Mouse (Mus musculus) olfactory bulb, adult 2 months (tissue): ENCODE data around the gene Srcin1. TPM values are rescaled to one million over a fixed set of nuclear protein-coding genes. Genes with fewer than 3 reads are reported as not detected.

ENCODE experiments used
- H3K27ac ChIP-seq: fragments of 200-500 bp; 2 replicates; pipeline ENCODE4 v1.5.1; 2012; ENCODE audit warnings: low read depth, low read length; ENCODE audit not compliant: insufficient read depth
- H3K4me1 ChIP-seq: fragments of 200-500 bp; 2 replicates; pipeline ENCODE4 v1.6.1; 2012; ENCODE audit warnings: low read length; ENCODE audit not compliant: control insufficient read depth, insufficient read depth
- H3K4me3 ChIP-seq: fragments of 200-500 bp; 2 replicates; pipeline ENCODE4 v1.5.1; 2012; ENCODE audit warnings: mild to moderate bottlenecking, low read depth, low read length, moderate library complexity; ENCODE audit not compliant: insufficient read depth
- CTCF ChIP-seq: fragments of 200-500 bp; IDR thresholded peaks from 2 replicates; pipeline ENCODE4 v1.5.1; 2012; ENCODE audit warnings: low read depth, mild to moderate bottlenecking, low read length, moderate library complexity; ENCODE audit not compliant: insufficient read depth
- POLR2A ChIP-seq: fragments of 200-500 bp; IDR thresholded peaks from 2 replicates; pipeline ENCODE4 v1.6.1; 2012; ENCODE audit warnings: mild to moderate bottlenecking, low read depth, low read length, moderate library complexity; ENCODE audit not compliant: insufficient read depth
- WGBS: fragments of 180-500 bp; shearing (Covaris S2); methylation state at CpG from one replicate; pipeline ENCODE4 v1.1.7; 2018; 5-methylcytosine and 5-hydroxymethylcytosine counted together
- polyA plus RNA-seq: library from polyadenylated mRNA; stranded (reverse); fragments of >200 nt; gene quantifications from 2 replicates; pipeline ENCODE4 v1.2.4, GENCODE M21; 2012; ENCODE audit warnings: low replicate concordance; ENCODE audit not compliant: missing spikeins, insufficient read depth, insufficient read length

Gene Srcin1
- polyA plus RNA-seq, 1 experiment = not detected

DNA sequence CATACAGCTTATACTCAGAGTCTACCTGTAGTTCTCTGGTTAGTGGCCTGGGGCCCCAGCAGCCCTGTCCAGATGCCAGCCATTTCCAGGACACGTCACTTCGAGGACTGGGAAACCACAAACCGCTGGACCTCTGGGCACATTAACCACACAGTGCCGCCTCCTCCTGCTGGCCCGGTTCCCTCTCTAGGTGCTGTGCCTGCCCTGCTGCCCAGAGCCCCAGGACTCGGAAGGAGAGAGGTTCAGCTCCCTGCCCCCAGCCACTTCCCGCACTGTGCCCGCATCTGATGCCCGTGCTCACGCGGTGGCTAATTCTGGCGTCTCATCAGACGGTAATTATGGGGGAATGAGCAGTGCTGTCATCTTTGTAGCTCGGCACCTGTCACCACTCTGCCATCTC is 12.3 kb downstream of the Srcin1 start:
- TF ChIP-seq CTCF (no peak), POLR2A (no peak)
- no peak overlapping the region for H3K4me3 ChIP-seq
- H3K4me1 ChIP-seq = peaks cover 92% of the 10 kb centered on the region
- no peak overlapping the region for H3K27ac ChIP-seq
- WGBS = 31% methylated on average over 14 of the region's 14 CpGs

DNA sequence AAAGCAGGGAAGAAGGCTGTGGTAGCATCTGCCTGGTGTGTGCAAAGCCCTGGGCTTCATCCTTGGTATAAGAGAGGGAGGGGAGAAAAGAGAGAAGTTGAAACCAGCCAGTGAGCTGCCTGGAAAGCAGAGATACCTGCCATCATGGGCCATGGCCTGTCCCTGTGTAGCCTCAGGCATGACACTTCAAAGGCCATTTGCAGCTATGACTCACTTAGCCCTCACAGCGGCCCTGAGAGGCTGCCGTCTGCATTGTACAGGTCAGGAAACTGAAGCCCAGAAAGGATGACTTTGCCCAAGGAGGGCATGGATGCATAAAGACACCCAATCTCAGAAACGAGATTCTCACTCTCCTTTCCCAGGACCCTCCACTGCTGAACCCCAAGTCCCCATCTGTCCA is 13.4 kb downstream of the Srcin1 start:
- 37% methylated on average over 3 of the region's 3 CpGs for WGBS
- TF ChIP-seq POLR2A = no peak
- TF ChIP-seq CTCF = no peak
- Histone ChIP-seq H3K27ac (peak overlapping the region; percentile 33; the same call in 1 of the 2 replicates), H3K4me3 (no peak overlapping the region), H3K4me1 (peaks cover 94% of the 10 kb centered on the region)

DNA sequence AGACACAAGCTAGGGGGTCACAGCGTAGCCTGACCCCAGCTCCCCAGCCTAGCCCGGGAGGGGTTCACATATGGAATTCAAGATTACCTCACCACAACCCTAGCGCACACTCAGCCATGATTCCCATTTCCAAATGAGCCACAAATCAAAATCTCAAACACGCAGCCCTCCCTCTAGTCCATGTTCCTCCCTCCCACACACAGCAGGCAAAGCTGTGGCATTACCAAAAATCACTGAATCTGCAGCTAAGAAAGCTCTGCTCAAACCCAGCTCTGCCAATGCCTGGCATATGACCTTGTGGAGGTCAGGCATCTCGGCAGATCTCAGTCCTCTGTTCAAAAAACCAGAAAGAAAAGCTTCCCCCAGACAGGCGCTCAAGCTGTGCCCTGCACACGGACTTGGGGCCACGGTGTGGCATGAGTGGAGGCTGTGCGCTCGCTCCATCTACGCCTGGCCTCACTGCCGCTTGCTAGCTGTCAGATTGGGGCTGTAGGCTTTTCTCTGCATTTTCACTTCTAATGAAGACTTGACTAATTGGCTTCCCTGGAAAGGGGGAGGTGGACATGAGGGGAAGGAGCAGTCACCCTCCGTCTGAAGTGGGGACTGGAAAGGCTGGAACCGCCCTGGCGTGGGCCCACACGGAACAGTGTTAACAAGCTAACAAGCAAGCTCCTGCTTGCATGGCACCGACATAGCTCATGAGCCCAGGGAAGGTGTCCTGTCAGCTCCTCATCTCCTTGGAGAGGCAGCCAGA is 15.6 kb downstream of the Srcin1 start:
- TF ChIP-seq CTCF = no peak
- TF ChIP-seq POLR2A = no peak
- peaks cover 86% of the 10 kb centered on the region for H3K4me1 ChIP-seq
- WGBS = 26% methylated on average over 17 of the region's 17 CpGs
- H3K4me3 ChIP-seq = no peak overlapping the region
- H3K27ac ChIP-seq = peak overlapping the region; percentile 85

- H3K27ac ChIP-seq = no peak overlapping the region
- peaks cover 78% of the 10 kb centered on the region for H3K4me1 ChIP-seq
- 58% methylated on average over 4 of the region's 4 CpGs for WGBS
- no peak overlapping the region for H3K4me3 ChIP-seq
- no peak for TF ChIP-seq CTCF
- no peak for TF ChIP-seq POLR2A
Observed at GRCm38 (mm10) chr11:97559549-97559948, 16.4 kb downstream of the Srcin1 start.

DNA sequence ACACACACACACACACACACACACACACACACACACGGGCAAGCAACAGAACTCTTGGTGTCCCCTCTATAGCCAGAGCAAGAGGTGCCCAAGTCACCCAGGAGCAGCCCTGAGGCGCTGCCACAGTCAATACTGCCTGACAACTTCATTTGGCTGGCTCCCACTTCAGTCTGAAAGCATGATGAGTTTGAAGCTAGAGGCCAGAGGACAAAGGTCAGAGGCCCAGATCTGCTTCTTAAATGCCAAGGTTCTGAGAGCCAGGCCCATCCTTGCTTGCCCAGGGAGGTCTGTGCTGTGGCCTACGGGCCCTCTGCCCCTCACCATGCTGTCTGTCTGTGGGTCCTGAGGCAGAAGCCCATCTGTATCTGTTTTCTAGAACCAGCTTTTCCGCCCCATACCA is 18.1 kb downstream of the Srcin1 start:
- H3K4me1 ChIP-seq = peaks cover 68% of the 10 kb centered on the region
- WGBS = 69% methylated on average over 4 of the region's 4 CpGs
- no peak overlapping the region for H3K4me3 ChIP-seq
- TF ChIP-seq POLR2A (no peak), CTCF (no peak)
- H3K27ac ChIP-seq = 0 out of 2 replicates have a peak overlapping the region, but pooled peaks have one; percentile 46

GRCm38 (mm10) chr11:97556569-97557408 is 19.2 kb downstream of the Srcin1 start:
- peaks cover 70% of the 10 kb centered on the region for H3K4me1 ChIP-seq
- H3K27ac ChIP-seq = 0 out of 2 replicates have a peak overlapping the region, but pooled peaks have one; percentile 46

GRCm38 (mm10) chr11:97555144-97555543 is 20.8 kb downstream of the Srcin1 start:
- H3K4me1 ChIP-seq = peaks cover 63% of the 10 kb centered on the region
- WGBS = 73% methylated on average over 6 of the region's 6 CpGs
- TF ChIP-seq CTCF (no peak), POLR2A (no peak)
- H3K4me3 ChIP-seq = no peak overlapping the region
- H3K27ac ChIP-seq = no peak overlapping the region

More at GRCm38 (mm10) chr11:97556569-97557408, 19.2 kb downstream of the Srcin1 start:
- H3K4me3 ChIP-seq = no peak overlapping the region
- TF ChIP-seq POLR2A (no peak), CTCF (peak; percentile 46)
- WGBS = 19% methylated on average over 7 of the region's 7 CpGs

DNA sequence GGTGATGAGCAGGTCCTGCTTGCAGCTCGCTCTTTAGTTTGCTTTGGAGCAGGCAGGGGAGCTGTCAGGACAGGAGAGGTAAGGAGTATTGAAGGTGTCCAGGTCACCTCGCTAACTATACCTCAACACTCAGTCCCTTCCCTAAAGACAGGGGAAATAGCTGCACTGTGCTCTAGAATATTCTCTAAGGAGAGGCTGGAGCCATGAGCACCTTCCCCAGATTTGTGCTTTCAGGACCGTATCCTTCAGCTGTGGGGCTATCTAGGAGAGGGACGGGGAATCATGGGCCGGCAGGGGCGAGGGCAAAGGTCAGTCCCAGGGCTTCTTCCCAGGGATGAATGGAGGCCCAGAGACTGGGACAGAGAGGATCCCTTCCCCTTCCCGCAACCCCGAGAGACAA is 23.8 kb downstream of the Srcin1 start:
- 62% methylated on average over 8 of the region's 8 CpGs for WGBS
- Histone ChIP-seq H3K27ac (no peak overlapping the region), H3K4me1 (peaks cover 44% of the 10 kb centered on the region), H3K4me3 (no peak overlapping the region)
- TF ChIP-seq CTCF (no peak), POLR2A (no peak)

- Histone ChIP-seq H3K4me1 (peaks cover 52% of the 10 kb centered on the region), H3K4me3 (no peak overlapping the region), H3K27ac (no peak overlapping the region)
- TF ChIP-seq POLR2A (no peak), CTCF (no peak)
- 84% methylated on average over 8 of the region's 8 CpGs for WGBS
Observed at GRCm38 (mm10) chr11:97548757-97549156, 27.2 kb downstream of the Srcin1 start.
